Mouse (Mus musculus) R1 (cell line): Measurements from ENCODE around the gene Lipf.

ENCODE experiments used
- DNase-seq: peaks from one replicate; pipeline ENCODE4 v3.0.0-alpha.2; 2018; ENCODE audit warnings: low read depth, low spot score

Lipf gene

GRCm38 (mm10) chr19:33960887-33961286 is at the start of gene Lipf:
Gene Lipf, plus strand, starts transcription at chr19:33961187.
- DNase-seq, result no peak

- DNase-seq, result peak; percentile 11
These were observed 36.9 kb upstream of the Lipf start for GRCm38 (mm10) chr19:33924099-33924498.

- DNase-seq, result peak; percentile 44
These were observed 18.0 kb downstream of the Lipf start for GRCm38 (mm10) chr19:33979007-33979406.

- no peak for DNase-seq
These were observed 22.1 kb downstream of the Lipf start for GRCm38 (mm10) chr19:33983043-33983442.

- DNase-seq, result no peak
These were observed 47.0 kb downstream of the Lipf start, which contains the start of gene Lipk for GRCm38 (mm10) chr19:34008002-34008401. Gene Lipk, plus strand, starts transcription at chr19:34008290.

- no peak for DNase-seq
These were observed 60.6 kb downstream of the Lipf start for GRCm38 (mm10) chr19:34021440-34022172.

GRCm38 (mm10) chr19:34022759-34023158 is 61.8 kb downstream of the Lipf start:
- peak; percentile 19 for DNase-seq
